Mouse (Mus musculus) thymus, adult 2 months (tissue): ENCODE data around the gene Them7. TPM values are rescaled to one million over a fixed set of nuclear protein-coding genes. Genes with fewer than 3 reads are reported as not detected.

Source experiments
- DNase-seq: peaks from one replicate; pipeline ENCODE4 v3.0.0; 2021
- H3K27ac ChIP-seq: fragments of 200-500 bp; 2 replicates; pipeline ENCODE4 v1.5.1; 2012; ENCODE audit warnings: low read length, control low read depth; ENCODE audit not compliant: control insufficient read depth, insufficient read depth
- H3K27me3 ChIP-seq: fragments of 200-500 bp; 2 replicates; pipeline ENCODE4 v1.6.1; 2012; ENCODE audit warnings: mild to moderate bottlenecking, low read length, moderate library complexity, mixed read lengths; ENCODE audit not compliant: control insufficient read depth, insufficient read depth
- H3K36me3 ChIP-seq: fragments of 200-500 bp; 2 replicates; pipeline ENCODE4 v1.6.1; 2012; ENCODE audit warnings: mild to moderate bottlenecking, low read length, moderate library complexity; ENCODE audit not compliant: control insufficient read depth, insufficient read depth
- H3K4me1 ChIP-seq: fragments of 200-500 bp; replicated peaks from 2 replicates; pipeline ENCODE4 v1.6.1; 2012; ENCODE audit warnings: low read length; ENCODE audit not compliant: control insufficient read depth, insufficient read depth
- H3K4me3 ChIP-seq: fragments of 200-500 bp; 2 replicates; pipeline ENCODE4 v1.5.1; 2012; ENCODE audit warnings: mild to moderate bottlenecking, low read length, control low read depth, moderate library complexity; ENCODE audit not compliant: control insufficient read depth, insufficient read depth
- CTCF ChIP-seq: fragments of 200-500 bp; IDR thresholded peaks from 2 replicates; pipeline ENCODE4 v1.5.1; 2012; ENCODE audit warnings: mild to moderate bottlenecking, control low read depth, low read length, moderate library complexity, borderline replicate concordance; ENCODE audit not compliant: control insufficient read depth, poor library complexity, insufficient read depth; ENCODE audit errors: extremely low read depth
- POLR2A ChIP-seq: fragments of 200-500 bp; IDR thresholded peaks from 2 replicates; pipeline ENCODE4 v1.6.1; 2012; ENCODE audit warnings: mild to moderate bottlenecking, low read length, control low read depth, moderate library complexity; ENCODE audit not compliant: control insufficient read depth, poor library complexity, insufficient read depth; ENCODE audit errors: extremely low read depth
- WGBS: fragments of 180-500 bp; shearing (Covaris S2); methylation state at CpG from one replicate; pipeline ENCODE4 v1.1.7; 2018; 5-methylcytosine and 5-hydroxymethylcytosine counted together
- polyA plus RNA-seq: library from polyadenylated mRNA; depleted of rRNA; stranded (reverse); fragments of >200 nt; gene quantifications from 2 replicates; pipeline ENCODE4 v1.2.3, GENCODE M21; 2012

The Them7 gene
- polyA plus RNA-seq, 1 experiment = 0.94 TPM

DNA sequence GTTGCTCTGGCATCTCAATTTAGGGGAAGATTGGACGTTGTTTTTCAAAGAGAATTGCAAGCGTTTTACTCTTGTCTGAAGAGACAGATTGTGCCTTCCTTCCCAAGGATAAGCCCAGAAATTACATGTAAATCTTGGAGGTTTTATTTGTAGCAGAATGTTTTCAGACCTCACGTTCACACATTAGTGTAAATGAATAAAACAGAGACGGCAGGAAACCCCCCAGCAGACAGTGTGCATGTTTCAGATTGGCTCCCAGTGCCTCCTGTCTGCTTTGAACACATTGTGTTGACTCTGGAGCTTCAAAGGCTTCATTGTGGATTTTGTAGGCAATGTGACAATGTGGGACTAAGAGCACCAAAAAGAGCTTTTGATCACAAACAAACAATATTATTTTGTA is 60.7 kb downstream of the Them7 start:
- no peaks in the 10 kb centered on the region for H3K4me1 ChIP-seq
- TF ChIP-seq CTCF (no peak), POLR2A (no peak)

DNA sequence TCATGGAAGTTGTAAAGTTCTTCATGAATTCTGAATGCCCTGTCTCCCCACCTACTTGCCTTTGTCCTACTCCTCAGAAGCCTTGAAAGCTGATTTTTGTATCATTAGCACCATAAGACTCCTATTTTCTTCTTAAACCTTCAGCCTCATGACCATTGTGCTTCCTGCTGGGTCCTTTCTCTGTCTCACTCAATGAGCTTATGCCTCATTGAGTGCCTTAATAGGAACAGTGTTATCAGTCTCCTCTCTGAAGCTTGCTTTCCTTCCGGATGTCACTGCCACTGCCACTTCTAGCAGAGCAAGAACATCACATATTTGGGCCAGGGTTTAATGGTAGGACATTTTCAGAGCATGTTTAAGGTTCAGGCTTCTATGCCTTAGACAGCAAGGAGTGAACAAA is 71.7 kb downstream of the Them7 start:
- DNase-seq = no peak
- Histone ChIP-seq H3K4me1 (no peaks in the 10 kb centered on the region), H3K4me3 (no peak overlapping the region), H3K36me3 (no peaks in the 10 kb centered on the region), H3K27me3 (no peaks in the 10 kb centered on the region), H3K27ac (no peak overlapping the region)
- TF ChIP-seq CTCF (no peak), POLR2A (no peak)
- 89% methylated on average over 1 of the region's 1 CpGs for WGBS

More for the DNA sequence above, 60.7 kb downstream of the Them7 start:
- no peak for DNase-seq
- H3K27ac ChIP-seq = no peak overlapping the region
- H3K27me3 ChIP-seq = no peaks in the 10 kb centered on the region
- WGBS = 84% methylated on average over 4 of the region's 4 CpGs
- no peaks in the 10 kb centered on the region for H3K36me3 ChIP-seq
- H3K4me3 ChIP-seq = no peak overlapping the region

GRCm38 (mm10) chr2:105298888-105299287 is 74.8 kb downstream of the Them7 start:
- no peak for TF ChIP-seq POLR2A
- TF ChIP-seq CTCF = peak; percentile 55; the same call in 1 of the 2 replicates

GRCm38 (mm10) chr2:105301082-105301481 is 77.0 kb downstream of the Them7 start:
- Histone ChIP-seq H3K36me3 (no peaks in the 10 kb centered on the region), H3K27me3 (no peaks in the 10 kb centered on the region), H3K4me3 (no peak overlapping the region), H3K4me1 (no peaks in the 10 kb centered on the region), H3K27ac (no peak overlapping the region)
- WGBS = 98% methylated on average over 8 of the region's 8 CpGs
- no peak for DNase-seq
- TF ChIP-seq CTCF (no peak), POLR2A (no peak)

More at GRCm38 (mm10) chr2:105298888-105299287, 74.8 kb downstream of the Them7 start:
- H3K36me3 ChIP-seq = no peaks in the 10 kb centered on the region
- no peaks in the 10 kb centered on the region for H3K27me3 ChIP-seq
- H3K27ac ChIP-seq = no peak overlapping the region
- no peak overlapping the region for H3K4me3 ChIP-seq
- no peaks in the 10 kb centered on the region for H3K4me1 ChIP-seq
- 100% methylated on average over 1 of the region's 1 CpGs for WGBS
- DNase-seq = peak; percentile 28

DNA sequence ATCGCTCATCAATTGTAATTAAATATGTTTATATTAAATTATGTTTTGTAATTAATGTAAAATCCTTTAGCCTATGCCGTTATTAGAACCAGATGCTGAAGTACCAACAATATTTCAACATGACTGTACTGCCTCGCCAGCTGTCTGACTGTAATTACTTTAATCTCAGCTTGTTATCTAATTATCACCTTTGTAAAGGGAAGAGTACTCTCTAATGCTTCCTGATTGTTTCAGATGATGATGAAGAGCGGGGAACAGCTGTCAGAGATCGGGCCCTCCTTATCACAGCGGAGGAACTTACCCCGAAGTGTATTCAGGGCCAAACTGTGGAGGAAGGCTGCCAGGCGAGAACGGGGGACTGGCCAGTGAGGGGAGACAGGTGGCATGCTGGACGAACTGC is 77.4 kb downstream of the Them7 start:
- DNase-seq = no peak
- Histone ChIP-seq H3K27ac (no peak overlapping the region), H3K27me3 (no peaks in the 10 kb centered on the region), H3K4me1 (no peaks in the 10 kb centered on the region), H3K4me3 (no peak overlapping the region), H3K36me3 (no peaks in the 10 kb centered on the region)
- no peak for TF ChIP-seq CTCF
- no peak for TF ChIP-seq POLR2A
- 89% methylated on average over 10 of the region's 10 CpGs for WGBS

- no peaks in the 10 kb centered on the region for H3K27me3 ChIP-seq
- no peaks in the 10 kb centered on the region for H3K4me1 ChIP-seq
- H3K4me3 ChIP-seq = no peak overlapping the region
- TF ChIP-seq CTCF (no peak), POLR2A (no peak)
- WGBS = 88% methylated on average over 6 of the region's 6 CpGs
- H3K36me3 ChIP-seq = no peaks in the 10 kb centered on the region
- DNase-seq = no peak
- no peak overlapping the region for H3K27ac ChIP-seq
Observed at GRCm38 (mm10) chr2:105303962-105304514, 79.9 kb downstream of the Them7 start.

DNA sequence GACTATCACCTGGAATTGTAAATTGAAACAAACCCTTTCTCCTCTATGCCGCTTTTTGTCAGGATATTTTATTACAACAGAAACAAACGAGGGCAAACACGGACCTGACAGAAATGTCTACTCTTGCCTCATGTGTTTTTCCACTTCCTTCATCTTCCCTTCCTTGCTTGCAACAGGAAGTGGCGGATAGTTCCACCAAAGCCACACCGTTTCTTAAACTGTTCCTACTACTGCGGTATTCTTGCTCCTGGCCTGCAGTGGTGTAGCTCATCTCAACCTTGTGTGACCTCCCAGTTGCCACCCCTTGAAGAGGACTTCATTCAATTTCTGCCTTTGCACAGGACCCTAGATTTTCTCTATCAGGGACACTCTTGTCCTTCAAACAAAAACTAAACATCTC is 81.8 kb downstream of the Them7 start:
- H3K4me3 ChIP-seq = no peak overlapping the region
- no peaks in the 10 kb centered on the region for H3K27me3 ChIP-seq
- no peak for TF ChIP-seq POLR2A
- no peak for TF ChIP-seq CTCF
- no peak for DNase-seq
- H3K27ac ChIP-seq = no peak overlapping the region
- 61% methylated on average over 6 of the region's 6 CpGs for WGBS
- H3K4me1 ChIP-seq = no peaks in the 10 kb centered on the region
- no peaks in the 10 kb centered on the region for H3K36me3 ChIP-seq
